Mouse (Mus musculus) olfactory bulb, adult 2 months (tissue): ENCODE data around the gene Pla2g7. TPM values are rescaled to one million over a fixed set of nuclear protein-coding genes. Genes with fewer than 3 reads are reported as not detected.

ENCODE experiments used
- H3K27ac ChIP-seq: fragments of 200-500 bp; 2 replicates; pipeline ENCODE4 v1.5.1; 2012; ENCODE audit warnings: low read depth, low read length; ENCODE audit not compliant: insufficient read depth
- H3K4me1 ChIP-seq: fragments of 200-500 bp; 2 replicates; pipeline ENCODE4 v1.6.1; 2012; ENCODE audit warnings: low read length; ENCODE audit not compliant: control insufficient read depth, insufficient read depth
- H3K4me3 ChIP-seq: fragments of 200-500 bp; 2 replicates; pipeline ENCODE4 v1.5.1; 2012; ENCODE audit warnings: mild to moderate bottlenecking, low read depth, low read length, moderate library complexity; ENCODE audit not compliant: insufficient read depth
- CTCF ChIP-seq: fragments of 200-500 bp; IDR thresholded peaks from 2 replicates; pipeline ENCODE4 v1.5.1; 2012; ENCODE audit warnings: low read depth, mild to moderate bottlenecking, low read length, moderate library complexity; ENCODE audit not compliant: insufficient read depth
- POLR2A ChIP-seq: fragments of 200-500 bp; IDR thresholded peaks from 2 replicates; pipeline ENCODE4 v1.6.1; 2012; ENCODE audit warnings: mild to moderate bottlenecking, low read depth, low read length, moderate library complexity; ENCODE audit not compliant: insufficient read depth
- WGBS: fragments of 180-500 bp; shearing (Covaris S2); methylation state at CpG from one replicate; pipeline ENCODE4 v1.1.7; 2018; 5-methylcytosine and 5-hydroxymethylcytosine counted together
- polyA plus RNA-seq: library from polyadenylated mRNA; stranded (reverse); fragments of >200 nt; gene quantifications from 2 replicates; pipeline ENCODE4 v1.2.4, GENCODE M21; 2012; ENCODE audit warnings: low replicate concordance; ENCODE audit not compliant: missing spikeins, insufficient read depth, insufficient read length

Gene Pla2g7
- polyA plus RNA-seq, 1 experiment: 307 TPM

DNA sequence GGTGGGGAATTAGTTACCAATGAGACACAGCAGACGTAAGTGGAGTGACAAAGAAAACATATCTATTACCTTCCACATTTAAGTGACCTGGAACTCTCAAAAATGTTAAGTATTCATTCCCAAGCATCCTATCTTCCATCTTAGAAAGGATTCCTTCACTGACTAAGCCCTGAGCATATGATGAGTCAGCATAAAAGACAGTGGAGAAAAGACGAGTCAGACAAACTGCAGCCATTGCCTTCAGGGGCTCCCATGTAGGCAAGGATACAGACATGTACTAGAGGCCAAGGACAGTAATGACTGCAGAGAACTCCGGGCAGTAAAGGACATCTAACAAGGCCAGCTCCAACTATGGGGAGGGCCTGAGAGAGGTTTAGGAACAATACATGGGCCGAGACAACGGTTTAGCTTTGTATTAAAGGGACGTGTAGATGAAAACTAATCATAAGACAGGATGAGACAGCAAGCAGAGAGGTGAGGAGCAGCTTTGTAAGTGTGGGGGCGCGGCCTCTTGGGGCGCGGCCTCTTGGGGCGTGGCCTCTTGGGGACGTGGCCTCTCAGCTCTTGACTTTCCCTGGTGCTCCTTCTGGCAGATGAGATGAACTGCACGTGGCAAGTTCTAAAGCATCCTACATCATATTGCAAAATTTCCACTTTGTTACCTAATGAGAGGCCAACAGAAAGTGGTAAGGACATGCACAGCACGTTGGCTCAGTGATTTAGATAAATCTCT is 83.6 kb downstream of the Pla2g7 start:
- WGBS: 79% methylated on average over 14 of the region's 14 CpGs
- no peak overlapping the region for H3K27ac ChIP-seq
- H3K4me3 ChIP-seq: no peak overlapping the region
- H3K4me1 ChIP-seq: no peaks in the 10 kb centered on the region
- no peak for TF ChIP-seq POLR2A
- TF ChIP-seq CTCF: no peak

Other genes with a start within 250 kb of the Pla2g7 start
- gene Adgrf5, start 207.6 kb upstream of the Pla2g7 start, polyA plus RNA-seq: not detected in 2 replicates
- not detected in 2 replicates for gene Mep1a, start 65.3 kb upstream of the Pla2g7 start, polyA plus RNA-seq
- not detected in 2 replicates for gene Ankrd66, start 24.5 kb upstream of the Pla2g7 start, polyA plus RNA-seq
- not detected in 2 replicates for gene Tdrd6, start 62.2 kb downstream of the Pla2g7 start, polyA plus RNA-seq
- gene Slc25a27, start 99.1 kb downstream of the Pla2g7 start, polyA plus RNA-seq: not detected in 2 replicates
- gene Cyp39a1, start 99.3 kb downstream of the Pla2g7 start, polyA plus RNA-seq: not detected in 2 replicates
- gene Rcan2, start 233.3 kb downstream of the Pla2g7 start, polyA plus RNA-seq: not detected in 2 replicates